Mouse (Mus musculus) lung, adult 2 months (tissue): Measurements from ENCODE around the gene Slc29a4.

Experiments used
- CTCF ChIP-seq: fragments of 200-500 bp; IDR thresholded peaks from 2 replicates; pipeline ENCODE4 v1.5.1; 2011; ENCODE audit warnings: mild to moderate bottlenecking, low read length, control low read depth; ENCODE audit not compliant: insufficient read depth
- POLR2A ChIP-seq: fragments of 200-500 bp; IDR thresholded peaks from 2 replicates; pipeline ENCODE4 v1.6.1; 2011; ENCODE audit warnings: low read depth, mild to moderate bottlenecking, control low read depth, low read length, borderline replicate concordance; ENCODE audit errors: extremely low read depth

DNA sequence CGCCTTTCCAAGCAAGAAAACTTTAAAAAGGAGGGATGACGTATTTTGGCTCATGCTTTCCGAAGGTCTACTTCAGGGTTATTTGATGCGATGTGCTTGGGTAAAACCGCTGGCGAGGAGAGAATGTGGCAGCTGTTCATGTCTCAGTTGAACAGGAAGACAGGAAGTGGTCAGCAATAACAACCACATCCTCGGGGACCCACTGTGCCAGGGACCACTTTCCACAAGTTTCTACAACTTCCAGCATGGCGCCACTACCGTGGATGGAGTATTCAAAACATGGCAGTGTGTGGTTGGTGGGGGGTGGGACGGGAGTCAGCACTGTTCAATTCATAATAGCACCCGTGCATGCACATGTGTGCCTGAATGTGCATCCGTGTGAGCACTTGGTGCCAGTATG lies 38.0 kb downstream of the Slc29a4 start:
- no peak for TF ChIP-seq CTCF
- TF ChIP-seq POLR2A: no peak
